Mouse (Mus musculus) urinary bladder, postnatal 25 days (tissue): Measurements from ENCODE around the gene Efna2.

Experiments used
- DNase-seq: peaks from one replicate; pipeline ENCODE4 v3.0.0; 2022; ENCODE audit warnings: low spot score

Gene Efna2

GRCm38 (mm10) chr10:80236145-80236825, 57.0 kb downstream of the Efna2 start:
- no peak for DNase-seq

GRCm38 (mm10) chr10:80237020-80237419, 57.7 kb downstream of the Efna2 start:
- DNase-seq, result no peak

- DNase-seq, result no peak
Observed at GRCm38 (mm10) chr10:80238306-80238705, 59.0 kb downstream of the Efna2 start.
